Mouse (Mus musculus): ENCODE data around the gene Morc2a.

Gene Morc2a

DNA sequence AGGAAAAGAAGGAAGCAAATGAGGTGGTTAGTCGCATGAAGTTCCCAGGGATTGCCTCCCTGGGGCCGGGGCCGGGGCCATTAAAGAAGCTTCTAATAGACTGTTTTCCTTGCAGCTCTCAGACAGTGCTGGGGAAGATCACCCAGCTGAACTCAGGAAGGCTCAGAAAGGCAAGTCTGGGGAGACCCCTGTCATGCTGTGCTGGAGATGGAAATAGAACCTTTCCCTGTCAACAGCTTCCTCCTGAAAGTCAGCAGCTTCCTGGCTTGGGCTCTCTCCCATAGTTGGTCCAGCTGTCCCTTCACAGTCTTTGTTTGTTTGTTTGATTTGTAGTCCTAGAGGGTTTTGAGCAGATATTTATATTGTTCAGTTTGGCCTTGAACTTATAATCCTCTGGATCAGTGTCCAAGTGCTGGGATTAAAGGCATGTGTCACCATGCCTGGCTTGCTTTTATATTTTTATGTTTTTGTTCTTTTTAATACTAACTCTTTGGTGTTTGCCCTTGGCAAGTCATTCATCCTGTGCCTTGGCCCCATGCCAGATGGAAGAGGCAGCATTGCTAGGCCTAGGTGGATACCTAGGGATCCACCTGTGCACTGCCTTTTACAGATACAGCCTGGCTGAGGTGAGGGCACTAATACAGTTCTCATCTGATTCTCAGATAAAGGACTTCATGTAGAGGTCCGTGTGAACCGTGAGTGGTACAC, 35.9 kb downstream of the Morc2a start:
- peak in 1 of 2 experiments; percentile 73 for DNase-seq

GRCm38 (mm10) chr11:3685431-3685830, 36.4 kb downstream of the Morc2a start:
- no peak for DNase-seq

DNA sequence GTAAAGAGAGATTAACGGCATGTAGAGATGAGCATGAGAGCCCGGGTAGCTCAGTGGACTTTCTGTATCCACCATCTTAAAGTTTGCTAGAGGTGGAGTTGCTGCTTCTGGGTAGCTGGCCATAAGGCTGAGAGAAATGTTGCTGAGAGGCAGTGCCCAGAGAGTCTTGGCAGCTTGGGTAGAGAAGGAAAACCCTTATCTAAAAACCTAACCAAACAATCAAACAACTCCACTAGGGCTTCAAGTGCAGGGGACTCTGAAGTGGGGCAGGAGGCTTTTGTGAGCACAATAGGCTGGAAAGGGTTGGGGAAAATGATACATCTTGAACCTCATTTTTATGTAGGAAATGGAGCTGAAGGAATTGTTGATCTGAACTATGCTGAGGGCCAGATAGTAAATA, 37.3 kb downstream of the Morc2a start:
- DNase-seq = no peak

GRCm38 (mm10) chr11:3686885-3687284, 37.9 kb downstream of the Morc2a start:
- DNase-seq = no peak

DNA sequence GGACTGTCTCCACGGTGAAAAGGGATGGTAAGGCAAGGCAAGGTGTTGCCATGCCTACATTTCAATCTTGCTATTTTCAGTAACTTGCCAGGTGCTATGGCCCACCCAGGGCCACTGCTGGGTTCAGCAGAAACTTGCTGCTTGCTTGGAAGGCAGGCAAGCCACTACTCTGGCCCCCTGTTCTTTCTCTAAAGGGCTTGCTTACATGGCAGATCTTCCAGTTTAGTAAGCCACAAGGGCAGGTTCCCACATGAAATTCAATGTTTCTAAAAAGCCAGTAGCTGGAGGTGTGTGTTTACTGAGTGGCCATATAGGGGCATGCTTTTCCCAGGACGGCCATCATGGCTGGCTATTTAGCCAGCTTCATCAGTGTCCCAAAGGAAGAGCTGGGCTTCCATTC, 42.8 kb downstream of the Morc2a start:
- no peak for DNase-seq

- DNase-seq = no peak
Observed at GRCm38 (mm10) chr11:3696086-3696616, 47.2 kb downstream of the Morc2a start.

- no peak for DNase-seq
Observed at GRCm38 (mm10) chr11:3697441-3697840, 48.5 kb downstream of the Morc2a start.

DNA sequence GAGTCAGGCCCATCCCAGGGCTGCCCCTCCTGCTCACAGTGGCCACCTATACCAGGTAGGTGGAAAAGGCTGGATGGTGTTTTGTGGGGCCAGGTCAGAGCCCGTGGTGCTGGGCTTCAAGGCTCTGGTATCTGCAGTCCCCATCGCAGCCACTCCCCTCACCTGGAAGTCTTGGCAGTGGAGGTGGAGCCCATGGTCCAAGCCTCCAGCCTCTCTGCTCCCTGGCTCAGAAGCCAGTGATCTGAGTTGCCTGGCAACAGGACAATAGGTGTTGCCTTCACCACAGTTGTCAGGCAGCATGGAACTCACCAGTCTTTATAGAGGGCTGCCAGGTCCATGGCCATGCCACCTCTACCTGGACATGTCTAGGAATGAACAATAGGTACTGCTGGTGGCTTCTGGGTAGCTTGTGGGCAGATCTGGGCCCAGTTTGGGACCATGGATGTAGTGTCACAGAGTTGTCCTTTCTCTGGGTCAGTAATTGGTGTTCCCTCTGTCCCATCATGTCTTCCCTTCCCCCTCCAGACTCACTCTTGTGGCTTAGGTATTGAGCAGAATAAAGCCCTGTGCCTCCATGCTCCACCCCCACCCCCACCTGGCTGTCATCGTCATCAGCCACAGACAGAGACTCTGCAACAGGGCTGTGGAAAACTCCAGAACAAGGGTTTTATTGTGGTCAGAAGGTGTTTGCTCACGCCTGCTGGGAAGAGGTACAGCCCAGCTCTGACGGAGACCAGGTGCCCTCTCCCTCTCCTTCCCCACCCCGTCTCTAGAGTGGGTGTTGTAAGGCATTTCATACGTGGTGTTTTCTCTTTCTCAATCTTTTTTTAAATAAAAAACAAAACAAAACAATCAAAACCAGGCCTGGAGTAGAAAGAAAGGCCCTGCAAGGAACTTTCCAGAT, 54.4 kb downstream of the Morc2a start:
- peak in 1 of 2 experiments; percentile 21 for DNase-seq

DNA sequence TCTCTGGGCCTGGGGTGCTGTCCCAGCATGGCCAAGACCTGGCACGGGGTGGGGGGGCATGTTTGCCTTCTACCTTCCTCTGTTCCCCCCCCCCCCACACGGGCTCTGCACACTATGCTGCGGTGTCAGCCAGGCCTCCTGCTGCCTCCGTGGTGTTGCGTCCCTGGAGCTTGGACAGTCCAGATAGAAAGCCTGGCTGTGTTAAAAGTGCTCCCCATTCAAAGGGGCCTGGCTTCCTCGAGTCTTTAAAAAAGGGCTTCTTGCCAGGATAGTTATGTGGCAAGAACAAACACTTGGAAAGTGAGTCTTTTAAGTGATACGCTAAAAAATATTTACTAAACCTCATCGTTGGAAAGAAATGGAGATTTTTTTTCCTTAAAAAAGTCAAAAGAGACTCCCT, 55.4 kb downstream of the Morc2a start:
- peak in 1 of 2 experiments; percentile 31 for DNase-seq

GRCm38 (mm10) chr11:3707057-3707456, 58.1 kb downstream of the Morc2a start:
- no peak for DNase-seq

DNA sequence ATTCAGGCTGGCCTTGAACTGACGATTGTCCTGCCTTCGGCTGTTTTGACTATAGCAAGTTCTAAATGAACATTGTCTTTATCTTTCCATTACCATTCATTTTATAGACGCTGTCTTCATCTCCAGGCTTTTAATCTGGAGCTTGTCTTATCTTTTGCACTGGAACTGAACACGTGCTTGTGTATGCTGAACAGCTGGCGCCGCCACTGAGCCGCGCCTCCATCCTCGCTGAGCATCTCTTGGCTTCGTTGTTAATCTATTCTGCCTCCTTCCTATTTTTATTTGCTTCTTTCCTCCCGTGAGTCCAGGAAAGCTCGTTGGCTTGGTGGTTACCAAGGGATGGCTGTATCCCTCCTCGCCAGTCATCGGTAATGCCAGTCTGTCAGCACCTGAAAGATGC, 61.2 kb downstream of the Morc2a start:
- no peak for DNase-seq

DNA sequence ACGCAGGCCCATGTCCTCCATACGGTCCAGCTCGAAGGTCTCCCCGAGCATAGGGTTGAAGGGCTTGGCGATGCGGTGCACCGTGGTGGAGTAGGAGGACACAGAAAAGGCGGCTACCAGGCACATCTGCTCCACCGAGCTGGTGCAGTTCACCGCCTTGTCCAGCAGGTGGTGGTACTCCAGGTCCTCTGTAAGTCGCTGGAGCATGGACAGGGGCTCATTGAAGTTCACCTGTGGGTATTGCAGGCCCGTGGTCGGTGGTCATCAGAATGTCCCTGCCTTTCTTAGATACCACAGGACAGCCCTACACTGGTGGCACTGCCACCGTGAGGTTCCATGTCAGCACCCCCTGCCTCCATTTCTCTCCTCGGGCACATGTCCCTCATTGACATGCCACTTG, 65.5 kb downstream of the Morc2a start:
- DNase-seq = peak; percentile 79 to 85

- no peak for DNase-seq
Observed at GRCm38 (mm10) chr11:3716662-3717061, 67.7 kb downstream of the Morc2a start.

DNA sequence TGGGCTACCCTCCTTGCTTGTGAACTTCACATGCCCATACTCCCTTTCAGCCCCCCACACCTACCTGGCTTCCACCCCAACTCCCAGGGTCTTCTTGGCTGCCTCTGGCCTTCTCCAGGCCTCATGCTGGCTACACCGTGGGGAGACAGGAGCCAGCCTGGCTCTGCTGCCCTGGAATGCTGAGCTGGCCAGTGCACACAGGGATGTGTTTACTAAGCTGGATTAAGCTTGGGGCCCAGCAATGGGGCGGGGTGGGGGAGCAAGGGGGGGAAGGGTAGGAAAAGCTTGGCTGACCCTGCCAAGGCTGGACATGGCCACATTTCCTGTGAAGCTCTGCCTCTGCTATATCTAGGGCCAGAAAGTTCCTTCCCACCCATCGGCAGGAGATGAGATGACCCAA, 73.0 kb downstream of the Morc2a start:
- DNase-seq = no peak

GRCm38 (mm10) chr11:3722861-3723260, 73.9 kb downstream of the Morc2a start:
- no peak for DNase-seq

DNA sequence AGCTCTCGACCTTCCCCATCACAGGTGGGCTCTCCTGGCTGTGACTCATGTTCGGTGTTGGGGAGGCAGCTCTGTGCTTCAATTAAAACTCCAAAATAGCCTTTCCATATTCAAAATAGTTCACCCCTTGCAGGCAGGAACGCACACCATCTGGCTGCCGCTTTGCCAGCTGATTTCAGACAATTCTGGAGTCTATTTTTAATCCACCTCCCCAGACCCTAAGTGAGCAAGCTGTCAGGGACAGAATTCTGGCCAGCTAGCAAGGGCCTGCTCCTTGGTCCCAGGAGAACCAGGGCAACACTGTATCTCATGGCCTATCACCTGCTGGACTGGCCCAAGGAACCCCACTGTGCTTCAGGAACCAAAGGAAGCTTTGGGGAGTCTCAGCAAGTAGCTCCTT, 74.9 kb downstream of the Morc2a start:
- DNase-seq = peak; percentile 76 to 79

- DNase-seq = peak; percentile 56 to 66
Observed at GRCm38 (mm10) chr11:3724726-3725125, 75.7 kb downstream of the Morc2a start.

DNA sequence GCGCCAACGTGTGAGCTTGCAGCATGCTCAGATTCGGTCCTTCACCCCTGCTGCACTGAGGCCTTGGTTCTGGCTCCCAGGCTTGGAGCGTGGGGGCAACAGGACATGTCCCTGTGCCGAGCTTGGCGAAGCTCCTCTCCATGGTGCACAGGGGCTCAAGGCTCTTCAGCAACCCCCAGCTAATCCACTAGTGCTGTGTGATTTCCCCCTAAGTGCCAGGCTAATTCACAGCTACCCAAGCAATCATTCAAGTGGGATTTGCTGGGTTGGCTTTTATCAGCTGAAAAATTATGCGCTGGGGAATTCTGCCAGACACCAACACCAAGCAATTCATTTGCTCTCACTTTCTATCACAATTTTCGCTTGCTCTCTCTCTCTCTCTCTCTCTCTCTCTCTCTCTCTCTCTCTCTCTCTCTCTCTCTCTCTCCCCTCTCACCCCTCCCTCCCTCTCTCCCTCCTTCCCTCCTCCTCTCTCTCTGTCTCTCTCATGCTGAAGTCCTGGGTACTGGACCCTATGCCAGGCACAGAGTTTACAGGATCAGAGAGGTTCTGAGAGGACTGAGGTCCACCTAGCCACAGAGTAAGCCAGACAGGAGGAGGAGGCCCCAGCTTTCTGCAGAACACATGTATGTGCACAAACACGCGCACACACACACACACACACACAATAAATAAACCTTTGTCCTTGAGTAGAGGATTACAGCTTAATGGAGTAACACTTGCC, 76.5 kb downstream of the Morc2a start:
- DNase-seq = no peak

DNA sequence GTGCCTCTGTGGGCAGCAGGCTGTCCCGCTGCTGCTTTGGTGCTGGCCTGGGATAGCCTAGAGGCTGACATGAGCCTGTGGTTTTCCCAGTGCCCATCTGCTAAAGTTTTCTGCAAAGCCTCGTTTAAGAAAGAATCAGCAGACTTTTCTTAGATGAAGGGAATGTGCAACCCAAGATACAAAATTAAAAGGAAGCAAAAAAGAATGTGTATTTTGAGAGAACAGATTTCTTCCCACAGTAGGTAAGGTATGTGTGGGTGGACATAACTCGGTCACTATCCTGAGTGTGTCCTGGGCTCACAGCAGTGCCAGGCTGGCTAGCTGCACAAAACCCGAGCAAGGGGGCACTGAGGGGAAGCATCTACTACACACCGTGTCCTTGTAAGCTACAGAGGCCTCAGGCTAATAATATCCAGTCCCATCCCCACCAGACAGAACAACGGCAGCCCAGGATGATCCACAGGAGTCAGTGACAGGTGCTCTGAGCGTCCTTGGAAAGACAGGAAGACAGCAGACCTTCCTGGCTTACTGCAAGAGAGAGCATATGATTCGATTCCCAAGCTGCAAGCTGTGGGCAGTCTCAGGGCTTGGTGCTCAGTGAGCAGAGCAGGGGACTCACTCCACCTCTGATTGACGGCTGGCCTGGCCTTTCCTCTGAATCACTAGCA, 78.6 kb downstream of the Morc2a start:
- DNase-seq = peak; percentile 67

- no peak for DNase-seq
Observed at GRCm38 (mm10) chr11:3731469-3731868, 82.5 kb downstream of the Morc2a start.

GRCm38 (mm10) chr11:3733933-3734636, 85.1 kb downstream of the Morc2a start:
- DNase-seq = peak in 1 of 2 experiments; percentile 46

DNA sequence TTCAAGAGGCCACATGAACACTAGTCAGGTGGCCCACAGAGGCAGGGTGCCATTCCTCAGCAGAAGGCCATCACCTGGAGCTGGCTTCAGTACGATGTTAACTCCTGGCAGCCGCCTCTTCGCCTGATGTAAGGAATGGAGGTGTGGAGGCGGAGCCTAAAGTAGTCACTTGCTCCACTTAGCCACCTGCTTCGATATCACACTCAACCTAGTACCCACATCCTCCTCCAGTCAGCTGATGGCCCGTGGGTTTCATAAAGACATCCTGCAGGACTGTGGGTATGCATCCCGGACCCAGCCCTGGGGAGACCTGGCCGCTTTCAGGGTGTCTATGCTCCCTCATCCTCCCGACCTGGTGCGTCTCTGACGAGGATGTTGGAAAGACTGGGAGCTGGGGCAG, 86.7 kb downstream of the Morc2a start:
- no peak for DNase-seq
